Mouse (Mus musculus) CD4-positive, CD25-positive, alpha-beta regulatory T cell, adult 2 months (primary cell): ENCODE results near the gene Mrm3.
A peak's percentile ranks its signal among the peaks of the same experiment; 100 is the strongest.

Experiments
- DNase-seq: peaks from one replicate; pipeline ENCODE4 v3.0.0-alpha.2; 2012; ENCODE audit warnings: low read depth, low spot score

Mrm3 gene

DNA sequence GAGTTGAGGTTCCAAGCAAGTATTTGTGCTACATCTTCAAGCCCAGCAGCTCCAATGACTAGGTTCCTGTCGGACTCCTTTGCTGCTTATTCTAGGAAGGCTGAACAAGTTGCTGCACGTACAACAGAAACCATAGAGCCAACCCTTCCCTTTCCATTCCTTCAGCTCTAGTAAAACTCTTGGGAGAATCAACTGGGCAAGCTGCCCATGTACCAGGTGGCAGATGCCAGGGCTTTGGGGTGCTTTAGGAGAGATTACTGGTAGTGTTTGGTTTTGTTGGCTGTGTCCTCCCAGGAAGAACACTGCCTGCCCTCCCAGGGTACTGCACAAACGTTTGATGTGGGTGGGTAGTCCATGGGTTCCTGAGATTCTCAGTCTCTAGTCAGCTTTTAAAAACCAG lies 8.5 kb downstream of the Mrm3 start:
- DNase-seq, result no peak

- peak; percentile 89 for DNase-seq
Measured at GRCm38 (mm10) chr11:76253145-76253917, 9.8 kb downstream of the Mrm3 start.

DNA sequence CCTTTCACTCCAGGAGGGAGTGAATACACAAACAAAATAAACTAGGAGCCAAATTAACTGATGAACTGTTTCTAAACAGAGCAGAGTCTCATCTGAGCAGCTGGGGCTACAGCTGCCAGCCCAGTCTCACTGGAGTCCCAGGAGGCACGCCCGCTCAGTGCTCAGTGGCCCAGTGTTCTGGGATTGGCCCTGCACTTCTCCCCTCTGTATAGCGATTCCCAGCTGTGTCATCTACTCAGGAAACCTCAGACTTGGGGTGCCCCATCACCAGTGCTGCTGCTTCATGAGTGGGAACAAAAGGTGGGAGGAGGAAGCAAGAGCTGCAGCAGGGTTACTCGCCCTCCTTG lies 10.4 kb downstream of the Mrm3 start:
- DNase-seq, result no peak

DNA sequence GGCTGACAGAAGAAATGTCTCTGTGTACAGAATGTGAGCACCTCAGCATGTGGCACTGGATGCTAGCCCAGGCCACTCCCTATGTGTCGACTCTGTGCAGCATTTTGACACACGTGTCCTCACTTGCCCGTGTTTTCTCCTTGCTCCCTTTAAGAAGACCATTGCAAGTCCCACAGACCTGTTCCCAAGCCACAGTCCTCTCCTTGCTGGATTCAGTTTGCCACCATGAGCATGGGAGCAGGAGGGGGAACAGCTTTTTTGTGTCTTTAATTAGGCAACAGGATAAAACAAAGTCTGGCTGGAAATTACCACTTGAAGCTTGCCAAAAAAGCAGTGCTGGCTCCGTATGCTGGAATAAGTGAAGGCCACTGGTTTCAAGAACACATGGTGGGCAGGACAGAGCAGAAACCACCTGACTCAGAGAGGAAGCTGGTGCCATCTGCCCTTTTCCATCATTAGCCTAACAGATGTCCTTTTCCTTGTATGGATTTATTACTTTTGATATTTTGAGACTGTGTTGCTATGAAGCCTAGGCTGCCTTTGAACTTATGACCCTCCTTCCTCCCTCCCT lies 12.0 kb downstream of the Mrm3 start:
- no peak for DNase-seq

DNA sequence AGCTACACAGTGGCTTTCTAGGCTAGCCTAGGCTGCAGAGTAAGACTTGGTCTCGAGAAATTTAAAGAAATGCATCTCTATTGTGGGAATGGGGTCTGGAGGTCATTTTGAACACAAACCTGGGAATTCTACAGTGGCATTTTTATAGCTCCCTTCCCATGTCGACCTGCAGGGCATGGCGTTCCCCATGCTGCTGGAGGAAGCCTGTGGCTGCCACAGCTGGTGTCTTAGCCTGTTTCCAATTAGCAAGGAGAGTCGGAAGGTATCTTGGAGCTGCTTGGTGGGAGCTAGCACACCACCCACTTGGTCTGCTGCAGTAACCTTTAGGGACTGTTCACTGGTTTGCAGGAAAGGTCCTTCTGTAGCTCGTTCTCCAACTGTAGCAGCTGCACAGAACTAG lies 12.6 kb downstream of the Mrm3 start:
- DNase-seq, result no peak

- DNase-seq, result no peak
Measured at GRCm38 (mm10) chr11:76257386-76257785, 13.9 kb downstream of the Mrm3 start.

GRCm38 (mm10) chr11:76258511-76258910 lies 15.0 kb downstream of the Mrm3 start:
- no peak for DNase-seq

DNA sequence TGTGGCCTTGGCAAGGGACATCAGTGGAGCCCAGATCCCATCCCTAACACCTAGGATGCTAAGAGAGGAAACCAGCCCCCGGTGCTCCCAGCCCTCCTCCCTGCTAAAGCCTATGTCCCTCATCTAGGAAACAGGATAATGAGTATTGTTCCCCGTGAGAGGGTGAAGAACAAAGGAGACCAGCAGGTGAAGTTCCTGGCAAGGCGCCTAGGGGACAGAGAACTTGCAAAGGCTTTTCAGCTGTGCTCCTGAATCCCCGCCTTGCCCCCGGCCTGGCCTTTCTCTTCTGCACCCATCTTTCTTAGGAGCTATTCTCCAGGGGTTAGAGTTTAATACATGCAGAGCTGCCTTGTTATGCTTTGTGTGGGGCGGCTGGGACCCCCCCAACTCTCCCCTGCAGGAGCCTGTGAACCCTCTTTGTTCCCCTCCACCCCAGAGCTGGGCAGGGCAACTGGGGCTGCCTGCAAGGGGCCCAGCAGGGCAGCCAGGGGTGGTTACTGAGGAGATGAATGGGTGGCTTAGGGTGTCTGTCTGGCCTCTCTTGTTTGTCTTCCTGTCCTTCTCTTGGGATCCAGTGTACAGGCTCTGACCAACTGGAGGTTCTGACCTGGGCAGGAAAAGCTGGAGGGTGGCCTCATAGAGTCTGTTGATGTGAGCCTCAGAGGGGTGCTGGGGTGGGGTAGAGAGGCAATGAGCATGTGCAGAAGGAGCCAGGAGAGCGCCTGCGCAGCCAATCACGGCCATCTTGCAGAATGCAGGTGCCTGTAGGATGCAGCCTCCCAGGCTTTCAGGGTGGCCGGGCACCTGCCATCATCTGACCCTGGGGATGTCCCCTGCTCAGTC lies 16.9 kb downstream of the Mrm3 start:
- no peak for DNase-seq

DNA sequence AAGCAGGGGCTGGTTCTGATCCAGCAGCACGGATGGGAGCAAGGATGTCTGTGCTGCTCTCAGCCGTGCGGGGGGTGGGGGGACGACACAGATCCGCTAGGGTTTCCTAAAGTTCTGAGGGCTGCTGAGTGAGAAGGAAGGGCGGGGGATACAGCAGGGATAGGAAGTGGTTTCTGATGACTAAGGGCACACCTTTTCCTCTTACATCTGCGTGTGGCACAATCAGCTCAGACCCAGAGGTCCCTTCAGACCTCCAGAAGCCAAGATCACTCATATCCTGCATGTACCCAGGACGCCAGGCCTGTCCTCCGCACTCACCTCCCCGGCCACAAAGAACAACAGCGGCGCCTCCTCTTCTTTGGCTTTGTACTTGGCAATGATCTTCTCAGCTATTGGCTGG lies 17.7 kb downstream of the Mrm3 start:
- DNase-seq, result peak; percentile 53

GRCm38 (mm10) chr11:76262611-76263351 lies 19.3 kb downstream of the Mrm3 start:
- no peak for DNase-seq

DNA sequence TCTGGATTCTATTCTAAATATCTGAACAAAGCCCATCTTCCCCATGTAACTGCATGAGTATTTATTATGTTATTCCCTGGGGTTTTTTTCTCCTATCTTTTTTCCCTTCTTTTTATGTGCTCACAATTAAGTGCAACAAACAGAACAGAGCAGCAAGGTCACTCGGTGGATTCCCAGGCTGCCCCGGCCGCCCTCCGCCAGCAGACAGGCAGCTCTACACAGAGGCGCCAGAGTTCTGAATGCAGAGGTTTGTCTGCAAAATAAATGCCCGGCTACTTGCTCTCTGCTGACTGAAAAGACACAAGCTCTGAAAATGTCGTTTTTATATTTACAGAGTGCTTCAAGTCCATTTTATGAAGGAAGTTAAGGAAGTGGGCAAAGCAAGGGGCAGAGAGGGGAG lies 24.0 kb downstream of the Mrm3 start:
- DNase-seq, result no peak

- no peak for DNase-seq
Measured at GRCm38 (mm10) chr11:76268001-76268459, 24.5 kb downstream of the Mrm3 start.

- DNase-seq, result no peak
Measured at GRCm38 (mm10) chr11:76268521-76269065, 25.1 kb downstream of the Mrm3 start.

GRCm38 (mm10) chr11:76272440-76272839 lies 28.9 kb downstream of the Mrm3 start:
- DNase-seq, result no peak

GRCm38 (mm10) chr11:76278960-76279852 lies 35.7 kb downstream of the Mrm3 start:
- no peak for DNase-seq

GRCm38 (mm10) chr11:76279971-76280370 lies 36.5 kb downstream of the Mrm3 start:
- no peak for DNase-seq

GRCm38 (mm10) chr11:76283841-76284240 lies 40.3 kb downstream of the Mrm3 start:
- DNase-seq, result no peak

DNA sequence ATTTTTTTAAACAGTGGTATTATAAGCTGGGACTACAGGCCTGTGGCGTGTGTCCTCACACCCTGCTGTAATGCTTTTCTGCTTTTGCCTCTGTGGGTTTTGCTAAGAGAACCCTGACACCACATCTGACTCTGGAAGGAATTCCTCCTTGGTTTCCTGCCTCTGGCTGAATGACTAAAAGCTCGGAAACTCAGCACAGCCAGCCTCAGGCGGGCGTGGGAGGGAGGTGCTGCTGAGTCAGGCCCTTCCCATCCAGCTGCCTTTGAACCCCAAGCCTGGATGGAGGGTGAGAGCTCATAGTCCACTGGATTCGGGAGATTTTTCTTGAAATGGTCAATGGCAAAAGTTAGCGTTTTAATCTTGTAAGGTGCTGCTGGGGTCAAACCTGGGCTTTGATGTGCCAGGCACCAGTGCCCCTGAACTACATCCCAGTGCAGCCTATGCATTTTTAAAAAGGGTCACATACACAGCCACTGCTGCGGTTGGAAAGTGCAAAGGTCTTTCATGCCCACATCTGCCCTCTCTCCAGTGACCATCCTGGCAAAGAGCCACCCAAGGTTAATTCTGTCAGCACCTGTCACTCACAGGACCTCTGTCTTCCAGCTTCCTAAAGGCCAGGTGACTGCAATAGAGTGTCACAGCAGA lies 42.0 kb downstream of the Mrm3 start:
- no peak for DNase-seq

GRCm38 (mm10) chr11:76286534-76287126 lies 43.1 kb downstream of the Mrm3 start:
- DNase-seq, result no peak

GRCm38 (mm10) chr11:76287301-76287700 lies 43.8 kb downstream of the Mrm3 start:
- no peak for DNase-seq
